Mouse (Mus musculus) intestine, embryonic 15.5 days (tissue): ENCODE measurements around the gene Rab11a. TPM values are rescaled to one million over a fixed set of nuclear protein-coding genes. Genes with fewer than 3 reads are reported as not detected.

Experiments used
- ATAC-seq: fragments of 200-750 bp; cut with Nextera tagmentation; 2 replicates; pipeline ENCODE4 v1.8.0; 2017; ENCODE audit warnings: moderate TSS enrichment, moderate library complexity
- H3K27ac ChIP-seq: fragments of 300-500 bp; sonication (generic); 2 replicates; pipeline ENCODE4 v1.5.1; 2015; ENCODE audit warnings: mild to moderate bottlenecking, inconsistent platforms
- H3K27me3 ChIP-seq: fragments of 300-500 bp; sonication (generic); replicated peaks from 2 replicates; pipeline ENCODE4 v1.6.1; 2015; ENCODE audit warnings: inconsistent platforms
- H3K36me3 ChIP-seq: fragments of 300-500 bp; sonication (generic); 2 replicates; pipeline ENCODE4 v1.6.1; 2015; ENCODE audit warnings: inconsistent platforms
- H3K4me1 ChIP-seq: fragments of 300-500 bp; sonication (generic); replicated peaks from 2 replicates; pipeline ENCODE4 v1.6.1; 2015; ENCODE audit warnings: inconsistent platforms
- H3K4me2 ChIP-seq: fragments of 300-500 bp; sonication (generic); replicated peaks from 2 replicates; pipeline ENCODE4 v1.6.1; 2015; ENCODE audit warnings: mild to moderate bottlenecking, inconsistent platforms
- H3K4me3 ChIP-seq: fragments of 300-500 bp; sonication (generic); replicated peaks from 2 replicates; pipeline ENCODE4 v1.5.1; 2015; ENCODE audit warnings: inconsistent platforms
- H3K9ac ChIP-seq: fragments of 300-500 bp; sonication (generic); 2 replicates; pipeline ENCODE4 v1.6.1; 2015; ENCODE audit warnings: inconsistent platforms
- H3K9me3 ChIP-seq: fragments of 300-500 bp; sonication (generic); 2 replicates; pipeline ENCODE4 v1.6.1; 2016; ENCODE audit warnings: inconsistent platforms
- WGBS: fragments of 180-500 bp; shearing (Covaris S2); methylation state at CpG from one replicate; pipeline ENCODE4 v1.1.7; 2015; 5-methylcytosine and 5-hydroxymethylcytosine counted together
- polyA plus RNA-seq: library from polyadenylated mRNA; unstranded; fragments of >200 nt; fragmentation: Nextera tagmentation; extraction: Ambion mirVana; gene quantifications from 2 replicates; pipeline ENCODE4 v1.2.1, GENCODE M21; 2015

Rab11a gene
- polyA plus RNA-seq, 1 experiment from 2014 or later, result 512 TPM

GRCm38 (mm10) chr9:64771236-64771635 is 33.7 kb upstream of the Rab11a start:
- H3K9me3 ChIP-seq, result no peaks in the 10 kb centered on the region
- no peaks in the 10 kb centered on the region for H3K4me1 ChIP-seq
- no peaks in the 10 kb centered on the region for H3K36me3 ChIP-seq
- no peak for ATAC-seq
- H3K27me3 ChIP-seq, result no peaks in the 10 kb centered on the region
- no peak overlapping the region for H3K27ac ChIP-seq
- no peak overlapping the region for H3K9ac ChIP-seq
- 59% methylated on average over 5 of the region's 5 CpGs for WGBS
- no peak overlapping the region for H3K4me3 ChIP-seq
- no peak overlapping the region for H3K4me2 ChIP-seq

DNA sequence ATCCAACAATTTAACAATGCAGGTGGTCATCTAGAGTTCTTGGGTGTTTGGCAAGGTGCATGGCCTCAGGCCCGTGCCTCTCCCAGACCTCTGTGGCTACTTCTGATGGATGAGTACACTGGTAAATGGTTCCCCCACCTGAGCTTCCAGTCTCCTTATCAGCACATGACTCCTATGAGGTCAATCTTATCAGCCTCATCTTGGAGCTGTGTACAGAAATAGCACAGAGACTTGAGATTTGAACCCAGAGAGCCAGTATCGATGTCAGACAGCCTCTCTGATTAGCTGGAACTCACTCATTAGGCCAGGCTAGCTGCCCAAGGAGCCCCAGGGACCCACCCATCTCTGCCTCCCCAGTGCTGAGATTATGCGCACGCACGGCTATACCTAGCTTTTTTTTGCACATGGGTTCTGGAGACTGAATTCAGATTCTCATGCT is 32.9 kb upstream of the Rab11a start:
- 85% methylated on average over 5 of the region's 5 CpGs for WGBS
- no peak for ATAC-seq
- Histone ChIP-seq H3K4me2 (no peak overlapping the region), H3K9me3 (no peaks in the 10 kb centered on the region), H3K4me1 (no peaks in the 10 kb centered on the region), H3K9ac (no peak overlapping the region), H3K27me3 (no peaks in the 10 kb centered on the region), H3K27ac (no peak overlapping the region), H3K4me3 (no peak overlapping the region), H3K36me3 (no peaks in the 10 kb centered on the region)

DNA sequence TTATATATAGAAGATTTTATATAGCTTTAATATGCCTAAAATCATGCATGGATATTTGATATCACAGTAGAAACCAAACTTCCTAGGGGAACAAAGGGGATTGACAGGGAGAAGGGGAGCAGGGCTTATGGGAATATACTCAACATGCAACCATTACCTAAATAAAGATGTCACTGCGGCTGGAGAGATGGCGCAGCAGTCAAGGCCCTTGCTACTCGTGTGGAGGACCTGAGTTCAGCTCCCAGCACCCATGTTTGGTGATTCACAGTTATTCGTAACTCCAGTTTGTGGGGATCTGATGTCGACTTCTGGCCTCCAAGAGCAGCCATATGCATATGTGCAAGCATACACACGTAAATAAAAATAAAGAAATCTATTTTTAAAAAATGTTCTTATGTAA is 32.4 kb upstream of the Rab11a start:
- Histone ChIP-seq H3K36me3 (no peaks in the 10 kb centered on the region), H3K4me2 (no peak overlapping the region), H3K27me3 (no peaks in the 10 kb centered on the region), H3K9me3 (no peaks in the 10 kb centered on the region), H3K4me1 (no peaks in the 10 kb centered on the region), H3K9ac (no peak overlapping the region), H3K4me3 (no peak overlapping the region), H3K27ac (no peak overlapping the region)
- WGBS, result 90% methylated on average over 6 of the region's 6 CpGs
- ATAC-seq, result no peak

DNA sequence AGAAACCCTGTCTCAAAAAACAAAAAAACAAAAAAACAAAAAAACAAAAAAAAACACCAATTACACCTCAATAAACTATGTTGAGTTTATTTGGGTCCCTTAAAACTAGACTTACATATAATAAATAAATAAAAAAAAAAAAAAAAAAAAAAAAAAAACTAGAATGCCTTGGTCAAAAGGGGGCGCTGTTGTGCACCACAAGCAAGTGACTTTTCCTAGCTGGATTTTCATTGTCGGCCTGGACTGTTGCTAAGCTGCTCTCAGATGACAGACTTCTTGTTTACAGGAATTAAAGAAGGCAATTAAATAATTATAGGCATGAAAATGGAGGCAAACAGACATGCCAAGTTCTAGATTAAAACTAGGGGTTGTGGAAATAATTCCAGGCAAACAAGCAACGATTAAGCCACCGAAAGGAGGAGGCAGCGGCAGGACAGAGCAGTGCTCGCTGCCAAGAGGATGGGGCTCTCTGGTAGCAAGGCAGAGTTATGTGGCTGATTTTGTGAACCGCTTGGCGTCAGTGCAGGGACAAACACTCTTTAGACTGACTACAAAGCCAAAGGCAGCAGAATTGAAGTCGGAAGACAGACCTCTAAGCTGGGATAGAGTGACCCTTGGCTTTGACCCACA is 31.6 kb upstream of the Rab11a start:
- Histone ChIP-seq H3K9me3 (no peaks in the 10 kb centered on the region), H3K4me1 (no peaks in the 10 kb centered on the region), H3K4me3 (no peak overlapping the region), H3K9ac (no peak overlapping the region), H3K27me3 (no peaks in the 10 kb centered on the region), H3K36me3 (no peaks in the 10 kb centered on the region), H3K27ac (no peak overlapping the region), H3K4me2 (no peak overlapping the region)
- WGBS, result 47% methylated on average over 9 of the region's 9 CpGs
- no peak for ATAC-seq

DNA sequence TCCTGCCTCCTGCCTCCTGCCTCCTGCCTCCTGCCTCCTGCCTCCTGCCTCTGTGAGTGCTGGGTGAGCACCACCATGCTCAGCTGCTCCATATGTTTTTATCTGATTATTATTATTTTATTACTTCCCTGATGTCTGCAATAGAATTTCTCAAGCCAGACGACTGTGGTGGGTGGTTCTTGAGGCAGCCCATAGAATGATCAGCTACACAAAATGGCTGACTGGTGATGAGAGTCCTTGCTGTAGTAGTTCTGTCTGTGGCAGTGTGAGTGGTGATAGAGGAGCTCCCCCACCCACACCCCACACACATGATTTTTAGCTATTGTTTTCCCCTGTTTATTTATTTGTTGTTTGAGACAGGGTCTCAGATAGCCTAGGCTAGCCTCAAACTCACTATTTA is 30.2 kb upstream of the Rab11a start:
- Histone ChIP-seq H3K27me3 (no peaks in the 10 kb centered on the region), H3K4me1 (no peaks in the 10 kb centered on the region), H3K9ac (no peak overlapping the region), H3K27ac (no peak overlapping the region), H3K9me3 (no peaks in the 10 kb centered on the region), H3K4me2 (no peak overlapping the region), H3K36me3 (no peaks in the 10 kb centered on the region), H3K4me3 (no peak overlapping the region)
- no peak for ATAC-seq
- WGBS, result 50% methylated on average over 1 of the region's 1 CpGs

GRCm38 (mm10) chr9:64766136-64766535 is 28.6 kb upstream of the Rab11a start:
- ATAC-seq, result no peak
- 85% methylated on average over 3 of the region's 3 CpGs for WGBS

GRCm38 (mm10) chr9:64764824-64765223 is 27.3 kb upstream of the Rab11a start:
- H3K9ac ChIP-seq, result no peak overlapping the region
- H3K27ac ChIP-seq, result no peak overlapping the region
- H3K4me1 ChIP-seq, result no peaks in the 10 kb centered on the region
- ATAC-seq, result no peak
- H3K9me3 ChIP-seq, result no peaks in the 10 kb centered on the region
- no peak overlapping the region for H3K4me3 ChIP-seq
- H3K4me2 ChIP-seq, result no peak overlapping the region
- 55% methylated on average over 2 of the region's 2 CpGs for WGBS
- H3K27me3 ChIP-seq, result no peaks in the 10 kb centered on the region
- H3K36me3 ChIP-seq, result no peaks in the 10 kb centered on the region

More at GRCm38 (mm10) chr9:64766136-64766535, 28.6 kb upstream of the Rab11a start:
- no peak overlapping the region for H3K27ac ChIP-seq
- no peaks in the 10 kb centered on the region for H3K9me3 ChIP-seq
- H3K4me2 ChIP-seq, result no peak overlapping the region
- no peak overlapping the region for H3K4me3 ChIP-seq
- H3K36me3 ChIP-seq, result no peaks in the 10 kb centered on the region
- no peak overlapping the region for H3K9ac ChIP-seq
- no peaks in the 10 kb centered on the region for H3K27me3 ChIP-seq
- H3K4me1 ChIP-seq, result no peaks in the 10 kb centered on the region

GRCm38 (mm10) chr9:64758052-64758451 is 20.5 kb upstream of the Rab11a start:
- H3K4me1 ChIP-seq, result no peaks in the 10 kb centered on the region
- H3K27me3 ChIP-seq, result no peaks in the 10 kb centered on the region
- 82% methylated on average over 14 of the region's 14 CpGs for WGBS
- H3K9me3 ChIP-seq, result no peaks in the 10 kb centered on the region
- no peak overlapping the region for H3K4me2 ChIP-seq
- H3K4me3 ChIP-seq, result no peak overlapping the region
- H3K36me3 ChIP-seq, result no peaks in the 10 kb centered on the region
- no peak overlapping the region for H3K9ac ChIP-seq
- ATAC-seq, result no peak
- no peak overlapping the region for H3K27ac ChIP-seq

- Histone ChIP-seq H3K4me1 (no peaks in the 10 kb centered on the region), H3K4me3 (no peak overlapping the region), H3K9ac (no peak overlapping the region), H3K4me2 (no peak overlapping the region), H3K36me3 (no peaks in the 10 kb centered on the region), H3K9me3 (no peaks in the 10 kb centered on the region), H3K27ac (no peak overlapping the region), H3K27me3 (no peaks in the 10 kb centered on the region)
- no peak for ATAC-seq
- 88% methylated on average over 5 of the region's 5 CpGs for WGBS
These were observed 15.0 kb upstream of the Rab11a start for GRCm38 (mm10) chr9:64752575-64752974.

GRCm38 (mm10) chr9:64749314-64749713 is 11.8 kb upstream of the Rab11a start:
- Histone ChIP-seq H3K27ac (no peak overlapping the region), H3K27me3 (no peaks in the 10 kb centered on the region), H3K36me3 (no peaks in the 10 kb centered on the region), H3K4me2 (no peak overlapping the region), H3K9me3 (no peaks in the 10 kb centered on the region), H3K4me3 (no peak overlapping the region), H3K4me1 (no peaks in the 10 kb centered on the region), H3K9ac (no peak overlapping the region)
- no peak for ATAC-seq
- WGBS, result 82% methylated on average over 6 of the region's 6 CpGs

DNA sequence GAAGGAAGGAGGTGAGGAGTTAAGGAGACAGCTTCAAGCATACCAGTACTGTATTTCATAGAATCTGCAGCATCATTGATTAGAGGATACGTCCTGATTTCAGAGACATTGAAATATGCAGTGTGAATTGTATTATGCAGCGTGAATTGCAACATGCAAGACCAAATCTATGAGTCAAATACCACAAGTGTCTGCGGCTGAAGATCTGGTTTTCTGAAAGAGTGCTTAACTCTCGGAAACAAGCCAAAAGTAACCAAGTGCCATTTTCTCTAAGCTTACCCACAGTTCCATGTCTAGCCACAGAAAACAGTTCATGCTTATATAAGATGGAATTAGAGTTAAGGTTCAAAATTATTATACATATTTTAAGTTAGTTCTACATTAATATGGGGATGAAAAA is 10.2 kb upstream of the Rab11a start:
- Histone ChIP-seq H3K4me2 (no peak overlapping the region), H3K4me1 (no peaks in the 10 kb centered on the region), H3K36me3 (no peaks in the 10 kb centered on the region), H3K4me3 (no peak overlapping the region), H3K9me3 (no peaks in the 10 kb centered on the region), H3K27me3 (no peaks in the 10 kb centered on the region), H3K27ac (no peak overlapping the region), H3K9ac (no peak overlapping the region)
- WGBS, result 82% methylated on average over 4 of the region's 4 CpGs
- no peak for ATAC-seq

DNA sequence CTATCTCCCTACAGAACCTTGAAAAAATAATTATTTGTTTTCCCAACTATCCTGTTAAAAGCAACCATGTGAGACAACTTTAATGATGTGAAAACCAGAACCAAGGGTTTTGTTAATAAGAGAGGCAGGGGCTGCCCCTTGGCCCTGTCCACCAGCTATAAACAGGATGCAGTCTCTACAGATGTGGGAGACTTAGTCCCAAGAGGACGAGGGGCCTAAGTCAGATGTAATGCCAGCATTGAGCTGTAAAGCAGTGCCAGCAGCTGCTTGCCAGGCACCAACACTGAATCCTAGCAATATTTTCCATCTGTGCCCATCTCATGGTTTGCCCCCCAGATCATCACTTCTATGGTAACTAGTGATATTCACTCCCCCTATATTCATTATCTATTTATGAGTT is 4.9 kb upstream of the Rab11a start:
- H3K27ac ChIP-seq, result no peak overlapping the region
- 61% methylated on average over 1 of the region's 1 CpGs for WGBS
- H3K4me1 ChIP-seq, result no peaks in the 10 kb centered on the region
- no peak overlapping the region for H3K4me2 ChIP-seq
- H3K9me3 ChIP-seq, result no peaks in the 10 kb centered on the region
- no peak overlapping the region for H3K4me3 ChIP-seq
- no peaks in the 10 kb centered on the region for H3K36me3 ChIP-seq
- H3K9ac ChIP-seq, result no peak overlapping the region
- no peaks in the 10 kb centered on the region for H3K27me3 ChIP-seq
- no peak for ATAC-seq

- WGBS, result 85% methylated on average over 2 of the region's 2 CpGs
- H3K4me2 ChIP-seq, result no peak overlapping the region
These were observed 1.4 kb upstream of the Rab11a start for GRCm38 (mm10) chr9:64739001-64739400.

More at GRCm38 (mm10) chr9:64739001-64739400, 1.4 kb upstream of the Rab11a start:
- Histone ChIP-seq H3K4me1 (0 out of 2 replicates have a peak, but pooled peaks cover 2% of the 10 kb centered on the region), H3K36me3 (no peaks in the 10 kb centered on the region), H3K27ac (no peak overlapping the region), H3K9ac (no peak overlapping the region), H3K27me3 (no peaks in the 10 kb centered on the region), H3K4me3 (no peak overlapping the region), H3K9me3 (no peaks in the 10 kb centered on the region)
- no peak for ATAC-seq
